Mouse (Mus musculus) fibroblast of lung, adult 2 months (primary cell): Measurements from ENCODE around the gene Ttc28.

Source experiments
- DNase-seq: peaks from one replicate; pipeline ENCODE4 v3.0.0-alpha.2; 2011; ENCODE audit warnings: low read depth

Gene Ttc28

GRCm38 (mm10) chr5:111208660-111208969 is 329.0 kb downstream of the Ttc28 start:
- no peak for DNase-seq

DNA sequence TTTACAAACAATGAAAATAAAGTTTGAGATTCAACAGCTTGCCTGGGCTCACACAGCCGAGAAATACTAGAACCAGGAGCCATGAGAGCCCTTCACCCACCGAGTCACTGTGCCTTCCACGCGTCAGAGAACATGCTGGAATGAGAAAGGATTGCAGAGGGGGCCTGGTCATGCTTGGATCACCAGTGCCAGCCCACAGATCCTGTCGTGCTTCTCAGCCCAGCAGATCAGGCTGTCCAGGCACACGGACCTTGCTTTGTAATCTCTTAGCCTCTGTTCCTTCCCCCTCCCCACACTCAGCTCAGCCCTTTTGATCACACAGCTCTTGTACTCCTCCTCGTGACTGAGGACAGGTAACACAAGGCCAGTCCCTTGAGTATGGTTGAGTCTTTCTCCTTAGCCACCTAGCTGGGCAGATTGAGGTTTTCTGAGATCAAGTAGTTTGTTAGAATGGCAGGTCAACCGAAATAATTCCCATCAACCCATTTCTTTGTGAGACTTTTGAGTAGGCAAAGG is 334.4 kb downstream of the Ttc28 start:
- no peak for DNase-seq

DNA sequence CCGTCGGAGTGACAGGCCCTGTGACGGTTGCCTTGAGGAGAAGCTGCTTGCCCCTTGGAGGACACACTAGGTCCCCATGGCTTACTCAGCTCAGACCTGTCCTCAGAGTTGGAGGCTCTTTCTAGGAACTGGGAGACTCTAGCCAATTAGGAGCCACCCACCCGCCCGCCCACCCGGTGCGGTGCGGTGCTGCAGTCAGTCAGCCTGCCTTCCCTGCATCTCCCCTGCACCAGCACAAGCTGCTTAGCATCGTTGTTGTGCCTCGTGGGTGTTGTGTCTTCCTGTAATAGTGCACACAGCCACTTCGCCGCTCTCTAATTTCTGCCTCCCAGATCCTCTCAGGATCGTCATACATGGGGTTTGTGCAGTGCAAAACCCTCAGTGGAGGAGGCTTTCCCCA is 335.3 kb downstream of the Ttc28 start:
- no peak for DNase-seq

DNA sequence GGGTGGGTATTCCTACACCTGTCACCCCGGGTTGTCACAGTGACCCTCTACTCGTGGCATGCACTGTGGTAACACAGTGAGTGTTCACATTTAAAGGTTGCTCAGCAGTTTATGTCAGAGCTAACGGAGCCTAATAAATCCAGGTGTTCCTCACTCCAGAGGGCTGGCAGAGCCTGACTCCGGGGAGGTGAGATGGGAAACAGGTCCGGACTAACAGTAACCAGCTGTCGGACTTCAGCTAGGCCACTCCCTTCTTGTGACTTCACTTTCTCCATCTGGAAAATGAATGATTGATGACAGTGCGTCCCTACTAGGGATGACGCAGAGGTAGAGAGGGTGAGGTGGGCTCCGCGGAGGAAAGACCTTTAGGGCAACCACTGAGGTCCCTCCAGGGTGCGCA is 336.1 kb downstream of the Ttc28 start:
- no peak for DNase-seq

DNA sequence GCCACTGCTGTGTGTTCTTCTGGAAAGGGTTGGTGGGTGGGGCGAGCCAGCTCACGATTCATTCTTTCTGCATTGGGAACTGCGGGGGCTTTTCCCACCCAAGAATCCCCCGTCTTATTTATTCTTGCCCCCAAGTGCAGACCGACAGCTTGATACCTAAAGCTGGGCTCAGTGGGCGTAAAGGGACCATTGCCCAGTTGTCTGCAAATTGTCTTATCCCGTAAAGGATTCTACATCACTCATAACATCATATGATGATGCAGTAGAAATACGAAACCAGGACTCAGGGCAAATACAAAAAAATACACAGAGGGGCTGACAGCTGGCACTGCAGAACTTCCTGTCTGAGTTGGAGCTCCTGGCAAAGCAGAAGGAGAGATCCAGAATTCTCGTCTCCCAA is 336.6 kb downstream of the Ttc28 start:
- DNase-seq, result no peak

DNA sequence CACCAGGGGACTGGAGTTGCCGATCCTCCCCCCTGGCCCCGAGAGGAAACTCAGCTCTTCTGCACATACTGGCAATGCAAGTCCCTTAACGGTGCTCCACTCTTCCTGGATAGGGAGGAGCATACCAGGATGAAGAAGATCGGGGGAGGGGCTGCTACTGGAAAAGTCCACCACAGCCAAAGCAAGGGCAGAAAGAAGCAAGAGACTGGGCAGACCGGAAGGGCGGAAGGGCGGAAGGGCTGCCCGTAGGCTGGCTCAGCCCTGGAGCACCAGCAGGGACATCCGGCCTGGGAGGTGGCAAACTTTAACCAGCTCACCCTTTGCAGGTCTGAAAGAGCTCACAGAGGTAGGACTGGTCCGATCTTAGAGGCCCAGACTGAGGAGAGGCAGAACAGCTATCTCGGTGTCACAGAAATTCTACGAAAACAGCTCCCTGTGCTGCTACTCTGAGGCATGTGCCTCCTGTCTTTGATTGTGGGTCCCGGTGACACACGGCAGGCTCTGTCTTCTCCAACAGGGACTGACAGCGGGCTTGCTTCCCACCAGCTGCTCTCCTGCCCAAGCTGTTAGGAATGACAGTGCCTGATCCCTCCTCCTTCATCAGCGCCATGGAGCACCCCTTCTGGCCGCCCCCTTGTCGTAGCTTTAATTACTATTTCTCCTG is 338.0 kb downstream of the Ttc28 start:
- no peak for DNase-seq

- DNase-seq, result no peak
These were observed 338.7 kb downstream of the Ttc28 start for GRCm38 (mm10) chr5:111218111-111218891.

- DNase-seq, result no peak
These were observed 339.4 kb downstream of the Ttc28 start for GRCm38 (mm10) chr5:111218998-111219397.

- DNase-seq, result no peak
These were observed 341.2 kb downstream of the Ttc28 start for GRCm38 (mm10) chr5:111220679-111221380.

DNA sequence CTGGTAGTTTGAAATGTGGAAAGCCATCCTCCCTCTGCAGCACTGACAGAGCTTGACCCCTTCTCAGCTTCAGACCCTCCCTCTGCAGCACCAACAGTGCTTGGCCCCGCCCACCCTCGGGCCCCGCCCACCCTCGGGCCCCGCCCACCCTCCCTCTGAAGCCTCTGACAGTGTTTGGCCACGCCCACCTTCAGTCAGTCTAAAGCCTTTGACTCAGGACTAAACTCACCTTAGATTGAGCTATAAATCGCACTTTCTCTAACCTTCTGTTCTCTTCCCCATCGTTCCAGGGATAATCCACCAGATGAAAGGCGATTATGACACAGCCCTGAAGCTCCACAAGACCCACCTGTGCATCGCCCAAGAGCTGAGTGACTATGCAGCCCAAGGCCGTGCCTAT is 343.2 kb downstream of the Ttc28 start:
- DNase-seq, result no peak

- no peak for DNase-seq
These were observed 345.7 kb downstream of the Ttc28 start for GRCm38 (mm10) chr5:111225306-111225705.

- DNase-seq, result no peak
These were observed 346.9 kb downstream of the Ttc28 start for GRCm38 (mm10) chr5:111226486-111226885.

GRCm38 (mm10) chr5:111227850-111228249 is 348.2 kb downstream of the Ttc28 start:
- peak; percentile 36 for DNase-seq

DNA sequence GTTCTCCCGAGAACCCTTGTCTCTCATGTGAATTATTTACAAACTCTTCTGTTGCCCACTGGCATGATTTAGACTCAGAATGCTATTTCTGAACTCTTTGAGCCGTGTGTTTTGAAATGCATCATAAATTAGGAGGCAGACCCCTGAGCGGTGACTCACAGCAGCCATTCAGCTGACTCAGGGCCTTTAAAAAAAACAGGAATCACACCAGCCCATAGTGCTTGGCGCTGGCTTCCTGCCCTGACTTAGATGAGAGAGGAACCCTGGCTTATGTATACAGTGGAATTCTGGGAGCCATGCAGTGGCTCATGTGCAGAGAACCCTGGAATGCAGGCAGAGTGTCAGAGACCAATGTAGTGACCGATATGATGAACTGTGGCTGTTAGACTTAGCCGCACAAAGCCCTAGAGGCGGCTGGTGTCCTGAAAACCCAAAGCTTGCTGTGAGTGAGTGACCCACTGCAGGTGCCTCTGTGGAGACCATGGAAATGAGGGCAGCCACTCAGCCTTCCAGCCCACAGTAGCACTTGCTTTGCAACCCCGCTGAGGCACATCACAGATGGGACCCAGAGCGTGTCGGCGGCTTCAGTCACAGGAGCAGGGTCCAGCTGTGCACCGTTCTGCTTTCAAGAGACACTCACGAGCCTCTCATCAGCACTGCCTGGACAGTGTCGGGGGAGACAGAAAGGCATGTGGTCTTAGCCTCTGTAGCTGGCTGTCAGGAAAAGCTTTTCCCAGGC is 348.9 kb downstream of the Ttc28 start:
- DNase-seq, result peak; percentile 79

DNA sequence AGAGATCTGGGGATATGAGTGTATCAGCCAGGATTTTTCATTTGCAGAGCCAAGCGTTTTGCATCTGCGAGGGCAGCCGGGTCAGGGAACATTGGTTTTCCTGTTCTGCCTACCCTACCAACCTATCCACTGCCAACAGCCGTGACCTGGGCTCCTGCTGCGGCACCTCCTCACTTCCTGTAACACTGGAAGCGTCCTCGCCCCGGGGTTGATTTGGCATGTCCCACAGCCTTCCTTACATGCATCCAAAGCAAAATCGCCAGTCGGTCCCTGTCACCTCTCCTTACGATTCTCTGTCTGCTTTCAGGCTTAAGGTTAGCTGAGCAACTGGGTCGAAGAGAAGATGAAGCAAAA is 349.4 kb downstream of the Ttc28 start:
- DNase-seq, result peak; percentile 39

- DNase-seq, result peak; percentile 60
These were observed 350.1 kb downstream of the Ttc28 start for GRCm38 (mm10) chr5:111229671-111230070.

DNA sequence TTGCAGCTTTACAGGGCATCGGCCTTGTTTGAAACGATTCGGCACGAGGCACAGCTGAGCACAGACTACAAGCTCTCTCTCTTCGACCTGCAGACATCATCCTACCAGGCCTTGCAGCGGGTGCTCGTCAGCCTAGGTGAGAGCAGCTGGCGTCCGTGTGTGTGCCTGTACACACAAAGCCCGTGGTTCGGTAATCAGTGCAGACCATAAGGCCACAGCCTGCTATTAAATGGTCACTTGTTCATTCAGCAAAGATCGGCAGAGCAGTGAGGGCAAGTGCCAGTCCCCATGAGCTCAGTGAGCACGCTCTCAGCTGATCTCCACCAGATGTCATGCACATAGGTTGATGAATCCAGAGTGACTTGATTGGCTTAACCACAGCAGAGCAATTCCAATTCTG is 351.4 kb downstream of the Ttc28 start:
- DNase-seq, result no peak

GRCm38 (mm10) chr5:111231769-111232168 is 352.2 kb downstream of the Ttc28 start:
- no peak for DNase-seq

GRCm38 (mm10) chr5:111233022-111233709 is 353.6 kb downstream of the Ttc28 start:
- DNase-seq, result no peak

DNA sequence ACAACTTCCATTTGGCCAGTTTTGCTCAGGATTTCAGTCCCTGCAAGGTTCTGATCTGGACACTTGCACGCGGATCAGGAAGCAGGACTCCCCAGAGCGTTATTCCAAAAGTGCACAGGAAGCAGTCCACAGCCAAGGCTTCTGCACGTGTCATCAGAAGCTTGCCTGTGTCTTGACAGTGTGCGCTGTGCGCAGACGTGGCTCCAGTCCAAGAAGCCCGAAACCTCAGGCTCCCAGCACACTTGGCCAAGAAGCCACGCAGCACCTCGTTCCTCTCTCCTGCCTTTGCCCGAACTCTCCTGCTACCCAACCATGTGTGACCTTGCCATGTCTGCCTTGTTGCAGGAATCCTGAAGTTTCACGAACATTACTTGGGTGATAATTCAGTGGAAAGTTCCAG is 355.5 kb downstream of the Ttc28 start:
- no peak for DNase-seq

- DNase-seq, result no peak
These were observed 357.6 kb downstream of the Ttc28 start for GRCm38 (mm10) chr5:111237176-111237636.

DNA sequence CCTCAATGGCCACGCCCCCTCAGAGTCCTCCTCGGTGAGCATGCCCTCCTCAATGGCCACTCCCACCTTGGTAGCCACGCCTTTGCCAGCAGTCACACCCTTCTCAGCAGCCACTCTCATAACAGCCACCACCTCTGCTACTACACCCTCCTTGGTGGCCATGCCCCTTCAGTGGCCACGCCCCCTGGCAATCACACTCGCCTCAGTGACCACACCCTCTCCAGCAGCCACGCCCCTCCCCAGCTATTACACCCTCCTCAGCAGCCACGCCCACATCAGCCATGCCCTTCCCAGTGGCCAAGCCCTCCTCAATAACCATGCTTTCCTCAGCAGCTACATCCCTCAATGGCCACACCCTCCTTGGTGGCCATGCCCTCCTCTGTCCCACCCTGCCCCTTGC is 359.6 kb downstream of the Ttc28 start:
- DNase-seq, result no peak
